Mouse (Mus musculus) midbrain, embryonic 12.5 days (tissue): ENCODE measurements at regions not wholly inside any gene's neighbourhood (a gene's known extent, or its start where the extent isn't known, plus 50 kb on each side); places are given as distances from the start of the nearest gene placed in this dataset.
A peak's percentile ranks its signal among the peaks of the same experiment; 100 is the strongest.

Experiments used
- ATAC-seq: fragments of 200-750 bp; cut with Nextera tagmentation; 2 replicates; pipeline ENCODE4 v1.8.0; 2017; ENCODE audit warnings: low read depth, moderate TSS enrichment, moderate library complexity; ENCODE audit not compliant: low FRiP score
- H3K27ac ChIP-seq: fragments of 300-500 bp; sonication (generic); replicated peaks from 2 replicates; pipeline ENCODE4 v1.5.1; 2016; ENCODE audit warnings: mild to moderate bottlenecking
- H3K27me3 ChIP-seq: fragments of 300-500 bp; sonication (generic); 2 replicates; pipeline ENCODE4 v1.6.1; 2016; ENCODE audit warnings: mild to moderate bottlenecking
- H3K36me3 ChIP-seq: fragments of 300-500 bp; sonication (generic); 2 replicates; pipeline ENCODE4 v1.6.1; 2016
- H3K4me1 ChIP-seq: fragments of 300-500 bp; sonication (generic); 2 replicates; pipeline ENCODE4 v1.6.1; 2016
- H3K4me2 ChIP-seq: fragments of 300-500 bp; sonication (generic); replicated peaks from 2 replicates; pipeline ENCODE4 v1.6.1; 2016; ENCODE audit warnings: mild to moderate bottlenecking, moderate library complexity
- H3K4me3 ChIP-seq: fragments of 300-500 bp; sonication (generic); 2 replicates; pipeline ENCODE4 v1.5.1; 2016; ENCODE audit warnings: mild to moderate bottlenecking
- H3K9ac ChIP-seq: fragments of 300-500 bp; sonication (generic); replicated peaks from 2 replicates; pipeline ENCODE4 v1.6.1; 2016; ENCODE audit warnings: mild to moderate bottlenecking, moderate library complexity
- H3K9me3 ChIP-seq: fragments of 300-500 bp; sonication (generic); 2 replicates; pipeline ENCODE4 v1.6.1; 2016; ENCODE audit warnings: mild to moderate bottlenecking
- WGBS: fragments of 180-500 bp; shearing (Covaris S2); methylation state at CpG from one replicate; pipeline ENCODE4 v1.1.7; 2016; 5-methylcytosine and 5-hydroxymethylcytosine counted together

DNA sequence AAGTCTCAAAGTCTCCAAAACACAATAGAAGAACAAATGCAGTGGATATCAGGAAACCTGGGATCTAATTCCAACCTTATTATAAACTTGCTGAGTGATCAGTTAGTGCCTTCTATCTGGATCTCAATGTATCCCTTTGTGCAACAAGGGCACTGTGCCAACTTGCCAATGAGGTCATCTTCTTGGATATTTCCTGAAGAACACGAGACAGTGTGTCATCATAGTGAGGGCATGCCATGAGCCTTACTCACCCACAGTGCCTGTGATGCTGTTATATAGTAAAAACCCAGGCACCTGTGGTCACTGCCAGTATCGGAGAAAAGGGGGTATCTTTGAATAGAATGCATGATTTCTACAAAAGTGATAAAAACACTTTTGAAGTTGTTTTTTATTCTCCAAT lies 60.2 kb upstream of the Cd34 start:
- H3K9me3 ChIP-seq = no peaks in the 10 kb centered on the region
- no peak overlapping the region for H3K27ac ChIP-seq
- no peaks in the 10 kb centered on the region for H3K27me3 ChIP-seq
- no peaks in the 10 kb centered on the region for H3K36me3 ChIP-seq
- H3K4me3 ChIP-seq = no peak overlapping the region
- no peak overlapping the region for H3K4me2 ChIP-seq
- H3K9ac ChIP-seq = no peak overlapping the region
- H3K4me1 ChIP-seq = peaks cover 5% of the 10 kb centered on the region; the same call in 1 of the 2 replicates
- whole genome bisulfite sequencing = 69% methylated on average over 2 of the region's 2 CpGs
- no peak for ATAC-seq

DNA sequence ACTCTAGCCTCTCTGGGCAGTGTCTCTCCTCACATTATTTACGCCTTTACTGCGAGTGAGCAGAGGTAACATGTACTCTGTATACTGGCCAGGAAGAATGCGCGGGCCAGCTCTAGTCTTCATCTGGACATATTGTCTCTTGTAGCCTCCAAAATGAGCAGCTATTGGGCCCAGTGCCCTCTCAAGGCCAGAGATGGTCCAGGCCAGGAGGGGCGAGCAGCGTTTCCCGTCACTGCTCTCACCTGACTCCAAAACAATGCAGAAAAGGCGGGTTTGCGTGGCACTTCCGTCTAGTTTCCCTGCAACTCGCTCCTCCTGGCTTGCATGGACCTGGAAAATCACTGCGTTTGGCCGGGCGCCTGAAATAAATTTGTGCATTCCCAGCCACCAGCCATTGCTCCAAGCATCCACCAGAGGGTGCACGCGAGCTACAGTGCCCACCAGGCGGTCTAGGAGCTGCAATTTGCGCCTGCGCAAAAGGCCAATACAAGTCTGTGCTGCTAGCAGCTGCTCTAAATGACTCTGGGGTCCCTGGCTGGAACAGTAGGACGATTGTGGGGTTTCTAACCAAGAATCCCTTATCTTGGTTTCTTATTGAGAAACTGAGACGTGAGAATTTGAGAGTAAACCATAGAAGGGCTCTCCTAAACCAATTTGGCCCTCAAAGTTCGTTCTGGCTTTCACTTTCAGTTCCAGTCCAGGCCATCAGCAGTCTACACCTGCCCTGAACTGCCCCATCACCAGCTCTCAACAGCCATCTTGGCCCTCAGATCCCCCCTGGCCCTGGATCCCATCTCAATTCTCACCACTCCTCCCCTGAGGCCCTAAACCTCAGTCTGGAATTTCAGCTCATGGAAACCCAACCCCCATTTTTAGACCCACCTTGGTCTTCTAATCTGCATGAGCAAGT lies 59.0 kb upstream of the Cd34 start:
- Histone ChIP-seq H3K36me3 (no peaks in the 10 kb centered on the region), H3K4me2 (peak overlapping the region; percentile 35; the same call in 1 of the 2 replicates), H3K9me3 (no peaks in the 10 kb centered on the region), H3K4me3 (no peak overlapping the region), H3K9ac (no peak overlapping the region), H3K4me1 (peaks cover 5% of the 10 kb centered on the region; the same call in 1 of the 2 replicates), H3K27ac (no peak overlapping the region), H3K27me3 (no peaks in the 10 kb centered on the region)
- ATAC-seq = peak; percentile 91
- WGBS = 24% methylated on average over 22 of the region's 22 CpGs

DNA sequence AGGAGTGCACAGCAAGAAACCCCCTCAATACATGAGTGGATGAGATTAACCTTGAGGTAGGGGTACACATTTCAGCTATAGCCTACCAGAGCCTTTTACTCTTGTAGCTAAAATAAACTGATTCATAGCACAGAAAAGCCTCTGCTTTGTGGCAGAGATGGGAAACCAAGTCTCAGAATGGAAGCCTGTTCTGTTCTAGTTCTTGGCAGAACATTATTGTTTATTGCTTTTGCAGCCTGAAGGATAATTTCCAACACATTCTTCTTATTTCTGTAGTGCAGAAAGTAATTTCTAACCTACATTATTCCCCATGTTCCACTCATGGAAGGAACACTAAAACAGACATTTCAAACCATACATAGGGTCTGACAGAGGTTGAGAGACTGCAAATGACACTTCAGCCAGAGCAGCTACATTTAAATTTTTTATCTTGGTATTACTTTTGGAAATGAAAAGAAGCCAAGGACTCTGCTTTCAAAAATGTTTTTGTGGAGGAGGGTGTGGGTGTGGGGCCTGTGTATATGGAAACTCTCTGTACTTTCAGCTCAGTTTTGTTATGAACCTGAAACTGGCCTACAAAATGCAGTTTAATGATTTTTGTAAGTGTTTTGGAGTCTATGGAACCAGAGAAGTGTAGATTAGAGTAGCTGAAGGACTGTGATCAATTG lies 56.9 kb upstream of the Cd34 start:
- Histone ChIP-seq H3K4me2 (no peak overlapping the region), H3K9me3 (no peaks in the 10 kb centered on the region), H3K36me3 (no peaks in the 10 kb centered on the region), H3K4me1 (peaks cover 5% of the 10 kb centered on the region; the same call in 1 of the 2 replicates), H3K4me3 (no peak overlapping the region), H3K27me3 (no peaks in the 10 kb centered on the region), H3K27ac (no peak overlapping the region), H3K9ac (no peak overlapping the region)
- no peak for ATAC-seq

DNA sequence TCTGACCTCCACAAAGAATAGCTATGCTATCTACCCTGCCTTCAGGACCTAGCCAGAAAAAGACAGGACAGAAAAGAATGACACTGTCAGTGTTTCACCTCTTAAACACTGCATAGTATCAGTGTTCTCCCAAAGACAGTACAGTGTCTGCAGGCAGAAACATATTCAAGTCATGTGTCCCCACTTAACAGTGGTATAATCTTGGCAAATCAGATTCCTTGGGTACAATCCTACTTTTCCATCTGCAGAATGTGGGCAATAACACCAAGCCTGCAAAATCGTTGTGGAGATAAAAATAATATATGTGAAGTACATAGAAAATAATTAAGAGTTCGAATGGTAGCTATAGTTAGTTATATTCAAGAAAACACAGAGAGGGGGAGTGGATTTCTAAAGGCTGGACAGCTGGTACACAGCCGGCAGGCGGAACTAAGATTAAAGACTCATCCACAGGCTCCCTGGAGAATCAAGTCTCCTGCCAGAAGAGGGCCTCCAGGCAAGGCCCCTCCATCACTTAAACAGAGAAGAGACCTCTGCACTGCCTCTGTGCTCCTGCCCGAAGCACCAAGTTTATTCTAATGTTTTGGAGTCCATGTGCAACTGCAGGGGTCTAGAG lies 53.4 kb upstream of the Cd34 start:
- Histone ChIP-seq H3K9me3 (no peaks in the 10 kb centered on the region), H3K4me3 (no peak overlapping the region), H3K36me3 (no peaks in the 10 kb centered on the region), H3K27me3 (no peaks in the 10 kb centered on the region), H3K9ac (no peak overlapping the region), H3K27ac (no peak overlapping the region), H3K4me2 (no peak overlapping the region), H3K4me1 (no peaks in the 10 kb centered on the region; the same call in 1 of the 2 replicates)
- WGBS = 75% methylated on average over 5 of the region's 5 CpGs
- no peak for ATAC-seq

DNA sequence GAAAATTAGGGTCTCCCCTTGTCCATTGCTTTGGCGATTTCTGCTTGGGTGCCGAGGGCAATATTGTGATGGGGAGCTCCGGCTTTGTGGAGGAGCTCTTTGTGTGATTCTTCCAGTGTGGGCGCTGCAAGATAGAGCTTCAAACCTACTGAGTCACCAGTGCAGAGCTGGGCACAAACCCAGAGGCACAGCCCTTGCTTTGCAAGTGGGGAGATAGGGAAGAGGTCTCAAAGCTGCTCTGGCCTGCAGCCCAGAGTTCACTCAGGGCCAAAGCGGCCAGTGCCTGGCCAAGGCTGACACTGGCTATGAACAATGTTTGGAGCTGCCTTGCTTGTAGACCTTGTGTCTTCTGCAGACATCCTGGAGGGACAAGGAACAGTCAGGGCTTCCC lies 52.9 kb upstream of the Cd34 start:
- Histone ChIP-seq H3K27ac (no peak overlapping the region), H3K27me3 (no peaks in the 10 kb centered on the region), H3K4me3 (no peak overlapping the region), H3K36me3 (no peaks in the 10 kb centered on the region), H3K4me2 (no peak overlapping the region), H3K9ac (no peak overlapping the region), H3K4me1 (no peaks in the 10 kb centered on the region), H3K9me3 (no peaks in the 10 kb centered on the region)
- no peak for ATAC-seq
- 89% methylated on average over 5 of the region's 5 CpGs for WGBS
